Mouse (Mus musculus) Patski (cell line): ENCODE results near the gene Rnf168. TPM values are rescaled to one million over a fixed set of nuclear protein-coding genes. Genes with fewer than 3 reads are reported as not detected.
"Not testable (repeated sequence)": the region's sequence is repeated elsewhere in the genome, so short reads cannot be mapped to it uniquely, and the experiment has no call there.

Source experiments
- ATAC-seq: fragments of 100-300 bp; one replicate; pipeline ENCODE4 v1.8.0; 2021
- CTCF ChIA-PET: fragments of 350-600 bp; sonication (Branson Sonifier 250); formaldehyde crosslinking; loops from one replicate; lab custom pipeline; 2022; ENCODE audit warnings: inconsistent platforms; lab: Charles Lee
- POLR2A ChIA-PET: fragments of 350-600 bp; sonication (Branson Sonifier 250); formaldehyde crosslinking; loops from one replicate; lab custom pipeline; 2022; ENCODE audit warnings: antibody characterized with exemption, inconsistent platforms; lab: Charles Lee
- DNase-seq: peaks from one replicate; pipeline ENCODE4 v3.0.0-alpha.2; 2011; ENCODE audit warnings: low read depth, low spot score
- H3K27me3 ChIP-seq: fragments of 371-371 bp; one replicate; pipeline ENCODE4 v1.5.1; 2021
- CTCF ChIP-seq: fragments of 100-300 bp; IDR thresholded peaks from one replicate; pipeline ENCODE4 v1.5.1; 2021
- in situ Hi-C: fragments of 300-500 bp; cut with MboI; formaldehyde crosslinking; loops from 3 replicates; pipeline ENCODE4 v1.11.1; 2018; ENCODE audit warnings: low pct_unique_long_range_greater_than_20kb, mixed read lengths
- polyA plus RNA-seq: library from polyadenylated mRNA; unstranded; gene quantifications from one replicate; pipeline ENCODE4 v1.2.3, GENCODE M21; 2021

Gene Rnf168
- polyA plus RNA-seq, 1 experiment from 2014 or later = 13.8 TPM

DNA sequence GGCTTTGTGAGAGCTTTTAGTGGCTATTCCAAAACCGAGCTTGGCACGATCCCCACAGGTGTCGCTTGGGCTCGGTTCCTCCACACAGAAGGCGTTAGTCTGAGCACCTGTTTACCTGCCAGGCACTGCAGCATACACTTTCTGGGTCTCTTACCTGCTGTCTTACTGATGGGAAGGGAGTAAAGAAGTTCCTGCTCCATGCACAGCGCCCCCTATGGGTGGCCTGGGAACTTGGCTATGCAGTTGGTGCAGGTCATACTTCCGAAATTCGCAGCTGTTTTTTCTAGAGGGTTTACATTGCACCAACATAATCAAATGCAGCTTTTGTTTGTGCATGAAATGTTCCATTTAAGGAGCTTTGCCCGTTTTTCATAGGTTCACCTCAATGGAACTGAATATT, 3.9 kb upstream of the Rnf168 start:
- DNase-seq (no peak), ATAC-seq (no peak)
- no peaks in the 10 kb centered on the region for H3K27me3 ChIP-seq
- CTCF ChIA-PET = interaction anchor here (1.1 to 2.9 kb wide), 3 partner anchors 8 to 11 kb away, joined by 3 to 10 read pairs (median 6); no protein-coding TSS in a partner anchor
- POLR2A ChIA-PET = no interaction called here
- TF ChIP-seq CTCF = peak; percentile 60
- in situ Hi-C loops = loop anchor here (25.0 kb wide), 1 partner anchor 189 kb away; no protein-coding TSS in a partner anchor

DNA sequence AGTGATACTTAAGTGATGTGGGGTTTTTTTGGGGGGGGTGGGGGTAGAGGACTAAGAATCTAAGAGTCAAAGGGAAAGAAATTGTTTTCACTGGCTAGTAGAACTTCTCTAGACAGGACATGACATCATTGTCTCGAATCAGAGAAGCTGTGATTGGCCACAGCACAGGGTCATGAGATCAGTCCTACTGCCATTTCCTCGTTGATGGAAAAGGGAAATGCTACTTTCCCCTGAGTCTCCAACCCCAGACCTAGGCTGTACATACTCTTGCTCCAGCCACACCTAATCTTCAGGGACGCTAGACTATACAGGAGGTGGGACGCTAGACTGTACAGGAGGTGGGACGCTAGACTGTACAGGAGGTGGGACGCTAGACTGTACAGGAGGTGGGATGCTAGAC, 2.2 kb upstream of the Rnf168 start:
- TF ChIP-seq CTCF = no peak
- H3K27me3 ChIP-seq = no peaks in the 10 kb centered on the region
- ATAC-seq = no peak
- no peak for DNase-seq
- in situ Hi-C loops = no loop called here
- ChIA-PET POLR2A (no interaction called here), CTCF (no interaction called here)

DNA sequence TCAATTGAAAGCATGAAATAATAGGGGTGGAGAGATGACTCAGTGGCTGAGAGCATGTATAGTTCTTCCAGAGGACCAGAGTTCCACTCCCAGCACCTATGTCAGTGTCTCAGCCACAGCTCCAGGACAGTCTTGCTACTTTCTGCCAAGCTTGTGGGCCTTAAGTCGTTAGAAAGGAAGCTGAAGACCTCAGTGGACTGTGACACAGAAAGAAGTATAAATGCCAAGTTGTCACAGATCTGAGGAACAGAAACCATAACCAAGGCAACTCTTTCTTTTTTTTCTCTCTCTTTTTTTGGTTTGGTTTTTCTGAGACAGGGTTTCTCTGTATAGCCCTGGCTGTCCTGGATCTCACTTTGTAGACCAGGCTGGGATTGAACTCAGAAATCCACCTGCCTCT, 1.4 kb upstream of the Rnf168 start:
- CTCF ChIA-PET = no interaction called here
- in situ Hi-C loops = no loop called here
- TF ChIP-seq CTCF = no peak
- POLR2A ChIA-PET = no interaction called here
- ATAC-seq (no peak), DNase-seq (no peak)
- no peaks in the 10 kb centered on the region for H3K27me3 ChIP-seq

DNA sequence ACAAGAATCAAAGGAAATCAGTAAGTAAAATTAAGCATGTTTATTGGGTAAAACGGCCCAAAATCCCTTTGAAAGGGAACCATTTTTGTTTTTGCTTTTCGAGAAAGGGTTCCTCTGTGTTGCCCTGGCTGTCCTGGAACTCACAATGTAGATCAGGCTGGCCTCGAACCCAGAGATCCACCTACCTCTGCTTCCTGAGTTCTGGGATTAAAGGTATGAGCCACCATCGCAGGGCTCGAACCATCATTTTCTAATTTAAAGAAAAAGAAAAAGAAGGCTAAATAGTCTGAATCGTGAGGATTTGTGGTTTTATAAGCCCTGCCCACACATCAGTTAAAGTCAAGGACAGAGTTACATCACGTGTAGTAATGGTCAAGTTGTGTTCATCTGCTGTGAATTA, 1.1 kb downstream of the Rnf168 start:
- CTCF ChIA-PET = no interaction called here
- POLR2A ChIA-PET = no interaction called here
- TF ChIP-seq CTCF = no peak
- in situ Hi-C loops = no loop called here
- no peak for ATAC-seq
- no peaks in the 10 kb centered on the region for H3K27me3 ChIP-seq
- DNase-seq = no peak

DNA sequence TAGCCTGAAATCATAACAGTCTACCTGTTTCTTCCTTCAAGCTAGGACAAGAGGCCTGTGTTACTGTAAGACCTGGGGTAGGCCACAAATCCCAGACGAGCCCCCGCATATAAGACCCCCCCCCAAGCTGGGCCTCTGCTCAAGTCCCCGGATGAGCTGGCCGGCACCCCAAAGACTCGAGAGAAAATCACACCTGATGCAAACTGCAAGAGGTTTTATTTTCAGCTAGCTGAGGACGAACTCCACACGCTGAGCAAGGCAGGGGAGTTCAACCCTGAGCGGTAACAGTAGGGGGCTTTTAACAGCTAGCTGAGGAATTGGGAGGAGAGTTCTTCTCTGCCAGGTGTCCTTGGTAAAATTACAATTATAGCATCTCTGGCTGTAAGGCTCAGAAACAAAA, 3.0 kb downstream of the Rnf168 start:
- CTCF ChIA-PET = no interaction called here

DNA sequence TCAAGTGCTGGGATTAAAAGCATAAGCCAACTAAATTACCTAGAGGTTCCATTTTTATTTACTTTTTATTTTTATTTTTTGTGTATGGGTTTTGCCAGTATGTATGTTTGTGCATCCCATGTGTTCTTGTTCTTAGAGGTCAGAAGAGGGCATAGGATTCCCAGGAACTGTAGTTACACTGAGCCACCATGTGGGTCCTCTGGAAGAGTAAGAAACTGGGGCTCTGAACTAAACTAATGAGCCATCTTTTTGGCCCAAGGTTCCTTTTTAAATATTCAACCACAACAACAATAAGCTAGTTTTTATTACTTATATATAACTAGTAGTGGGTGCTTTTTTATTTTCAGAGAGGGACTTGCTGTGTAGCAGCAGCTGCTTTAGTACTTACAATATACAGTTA, 5.3 kb downstream of the Rnf168 start:
- no peaks in the 10 kb centered on the region for H3K27me3 ChIP-seq
- no peak for TF ChIP-seq CTCF
- in situ Hi-C loops = no loop called here
- no peak for ATAC-seq
- DNase-seq = no peak
- ChIA-PET CTCF (interaction anchor here (1.2 kb wide), 1 partner anchor 10 kb away, joined by 6 read pairs; no protein-coding TSS in a partner anchor), POLR2A (interaction anchor here (1.0 kb wide), 1 partner anchor 21 kb away, joined by 3 read pairs; no protein-coding TSS in a partner anchor)

More for the DNA sequence above, 3.0 kb downstream of the Rnf168 start:
- DNase-seq (no peak), ATAC-seq (no peak)
- in situ Hi-C loops = no loop called here
- no peaks in the 10 kb centered on the region for H3K27me3 ChIP-seq
- POLR2A ChIA-PET = interaction anchor here (0.5 kb wide), 1 partner anchor 865 kb away, joined by 3 read pairs; no protein-coding TSS in a partner anchor
- TF ChIP-seq CTCF = no peak

DNA sequence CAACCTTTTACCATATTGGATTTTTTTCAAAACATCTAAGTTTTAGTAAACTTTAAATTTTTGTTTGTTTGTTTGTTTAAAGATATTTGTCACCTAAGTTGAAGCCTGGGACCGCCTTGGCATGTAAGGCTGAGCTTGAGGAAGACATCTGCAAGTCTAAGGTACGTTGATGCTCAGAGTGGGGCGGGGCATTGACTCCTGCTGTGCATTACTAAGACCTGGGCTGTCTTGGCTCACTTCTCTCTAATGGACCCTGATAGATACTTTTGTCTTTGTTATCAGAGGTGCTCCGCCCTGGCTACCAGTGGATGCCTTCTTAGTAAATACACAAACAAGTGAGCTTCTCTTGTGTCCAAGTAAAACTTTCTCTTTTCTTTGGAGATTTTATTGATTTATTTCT, 14.6 kb downstream of the Rnf168 start:
- no peak for TF ChIP-seq CTCF
- H3K27me3 ChIP-seq = no peaks in the 10 kb centered on the region
- ChIA-PET CTCF (no interaction called here), POLR2A (no interaction called here)
- in situ Hi-C loops = no loop called here
- DNase-seq (no peak), ATAC-seq (no peak)

DNA sequence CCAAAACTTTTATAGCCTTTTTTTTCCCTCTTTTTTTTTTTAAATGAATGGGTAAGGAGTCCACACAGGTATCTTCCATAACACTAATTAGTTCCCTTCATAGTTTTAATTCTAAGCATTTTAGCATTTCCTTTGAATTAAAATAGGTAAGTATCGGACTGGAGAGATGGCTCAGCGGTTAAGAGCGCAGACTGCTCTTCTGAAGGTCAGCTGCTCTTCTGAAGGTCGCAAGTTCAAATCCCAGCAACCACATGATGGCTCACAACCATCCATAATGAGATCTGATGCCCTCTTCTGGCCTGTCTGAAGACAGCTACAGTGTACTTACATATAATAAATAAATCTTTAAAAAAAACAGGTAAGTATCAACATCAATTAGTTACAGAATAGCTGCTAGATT, 22.4 kb downstream of the Rnf168 start:
- ATAC-seq, DNase-seq, H3K27me3 ChIP-seq, CTCF ChIA-PET, in situ Hi-C loops: not testable (repeated sequence)
- POLR2A ChIA-PET = interaction anchor here (0.7 kb wide), 1 partner anchor 176 kb away, joined by 3 read pairs; no protein-coding TSS in a partner anchor
- TF ChIP-seq CTCF = peak; percentile 37

DNA sequence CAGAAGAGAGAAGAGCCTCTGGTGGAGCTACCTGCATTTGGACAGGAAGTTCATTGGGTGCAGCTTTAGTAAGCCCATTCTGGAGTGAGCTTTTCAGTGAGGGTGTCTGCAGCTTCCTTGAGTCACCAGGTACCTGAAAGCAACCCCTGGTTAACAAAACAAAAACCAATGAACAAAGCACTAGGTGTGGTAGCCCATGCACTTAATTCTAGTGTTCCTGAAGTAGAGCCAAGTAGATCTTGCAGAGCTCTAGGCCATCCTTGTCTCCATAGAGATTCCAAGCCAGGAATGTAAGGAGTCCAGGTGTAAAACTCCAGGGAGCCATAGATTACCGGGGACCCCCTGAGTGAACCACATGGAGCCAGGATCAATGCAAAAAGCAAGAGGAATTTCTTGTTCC, 25.8 kb downstream of the Rnf168 start:
- no peak for DNase-seq
- in situ Hi-C loops = no loop called here
- no peak for ATAC-seq
- no peaks in the 10 kb centered on the region for H3K27me3 ChIP-seq
- TF ChIP-seq CTCF = no peak
- ChIA-PET CTCF (no interaction called here), POLR2A (interaction anchor here (1.1 kb wide), 1 partner anchor 20 kb away, joined by 3 read pairs; no protein-coding TSS in a partner anchor)

DNA sequence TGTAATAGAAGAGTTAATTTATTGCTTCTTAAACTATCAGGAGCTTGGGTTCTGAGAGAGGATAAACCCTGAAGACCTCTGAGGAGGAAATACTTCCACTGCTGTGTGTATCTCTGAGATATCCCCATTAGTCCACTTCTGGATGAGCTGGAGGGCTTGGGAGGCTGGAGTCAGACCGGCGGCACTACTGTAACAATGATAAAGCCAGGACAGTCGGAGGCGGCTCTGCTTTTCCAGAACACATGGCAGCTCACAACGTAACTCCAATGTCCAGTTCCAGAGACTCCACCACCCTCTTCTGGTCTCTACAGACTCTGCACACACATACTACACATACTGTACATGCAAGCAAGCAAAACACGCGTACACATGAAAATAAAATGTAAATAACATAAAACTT, 26.6 kb downstream of the Rnf168 start:
- CTCF ChIA-PET = interaction anchor here (0.6 kb wide), 1 partner anchor 161 kb away, joined by 3 read pairs; no protein-coding TSS in a partner anchor
- DNase-seq (no peak), ATAC-seq (no peak)
- POLR2A ChIA-PET = interaction anchor here (0.5 to 1.1 kb wide), 3 partner anchors 21 to 138 kb away, joined by 3 read pairs; no protein-coding TSS in a partner anchor
- in situ Hi-C loops = no loop called here
- no peak for TF ChIP-seq CTCF
- H3K27me3 ChIP-seq = no peaks in the 10 kb centered on the region

DNA sequence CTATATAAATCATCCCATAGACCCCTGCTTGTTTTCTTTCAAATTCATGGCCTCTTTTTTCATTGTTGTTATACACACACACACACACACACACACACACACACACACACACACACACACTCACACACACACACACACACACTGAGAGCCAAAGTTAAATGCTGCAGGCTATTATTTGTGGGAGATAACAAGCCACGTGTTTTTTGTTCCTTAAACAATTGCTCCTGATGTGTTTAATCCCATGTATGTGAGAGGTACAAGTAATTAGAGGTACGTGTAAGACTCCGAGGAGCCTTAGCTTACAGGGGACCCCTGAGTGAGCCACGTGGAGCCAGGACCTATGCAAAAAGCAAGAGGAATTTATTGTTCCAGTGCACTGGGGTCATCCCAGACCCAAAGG, 34.7 kb downstream of the Rnf168 start:
- ATAC-seq (no peak), DNase-seq (no peak)
- CTCF ChIA-PET = no interaction called here
- no peak for TF ChIP-seq CTCF
- POLR2A ChIA-PET = interaction anchor here (0.6 kb wide), 1 partner anchor 82 kb away, joined by 3 read pairs; no protein-coding TSS in a partner anchor
- no peaks in the 10 kb centered on the region for H3K27me3 ChIP-seq
- in situ Hi-C loops = no loop called here

DNA sequence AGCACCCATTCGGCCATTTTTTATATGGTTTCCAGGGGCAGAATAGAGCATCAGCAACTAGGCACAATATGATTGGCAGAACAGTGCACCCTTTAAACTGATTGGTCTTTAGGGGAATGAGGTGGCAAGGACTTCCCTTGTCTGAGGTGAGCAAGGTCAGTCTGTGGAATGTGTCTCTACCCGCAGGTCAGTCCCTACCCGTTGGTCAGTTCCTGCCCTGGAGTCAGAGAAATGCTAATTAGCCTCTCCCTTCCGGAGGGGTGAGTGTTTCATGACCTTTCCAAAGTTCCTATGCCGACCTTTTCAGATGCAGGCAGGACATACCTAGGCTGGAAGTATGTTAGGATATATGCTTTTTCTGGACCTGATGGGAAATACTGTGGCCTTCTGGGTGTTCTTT, 35.1 kb downstream of the Rnf168 start:
- in situ Hi-C loops = no loop called here
- ATAC-seq = peak; percentile 47
- POLR2A ChIA-PET = no interaction called here
- H3K27me3 ChIP-seq = no peaks in the 10 kb centered on the region
- CTCF ChIA-PET = interaction anchor here (1.5 kb wide), 1 partner anchor 12 kb away, joined by 3 read pairs; no protein-coding TSS in a partner anchor
- TF ChIP-seq CTCF = no peak
- DNase-seq = no peak
